Mouse (Mus musculus) thymus, adult 2 months (tissue): ENCODE measurements around the gene Dnaaf1. TPM values are rescaled to one million over a fixed set of nuclear protein-coding genes. Genes with fewer than 3 reads are reported as not detected.

ENCODE experiments used
- DNase-seq: peaks from one replicate; pipeline ENCODE4 v3.0.0; 2021
- H3K27ac ChIP-seq: fragments of 200-500 bp; 2 replicates; pipeline ENCODE4 v1.5.1; 2012; ENCODE audit warnings: low read length, control low read depth; ENCODE audit not compliant: control insufficient read depth, insufficient read depth
- H3K27me3 ChIP-seq: fragments of 200-500 bp; 2 replicates; pipeline ENCODE4 v1.6.1; 2012; ENCODE audit warnings: mild to moderate bottlenecking, low read length, moderate library complexity, mixed read lengths; ENCODE audit not compliant: control insufficient read depth, insufficient read depth
- H3K36me3 ChIP-seq: fragments of 200-500 bp; 2 replicates; pipeline ENCODE4 v1.6.1; 2012; ENCODE audit warnings: mild to moderate bottlenecking, low read length, moderate library complexity; ENCODE audit not compliant: control insufficient read depth, insufficient read depth
- H3K4me1 ChIP-seq: fragments of 200-500 bp; replicated peaks from 2 replicates; pipeline ENCODE4 v1.6.1; 2012; ENCODE audit warnings: low read length; ENCODE audit not compliant: control insufficient read depth, insufficient read depth
- H3K4me3 ChIP-seq: fragments of 200-500 bp; 2 replicates; pipeline ENCODE4 v1.5.1; 2012; ENCODE audit warnings: mild to moderate bottlenecking, low read length, control low read depth, moderate library complexity; ENCODE audit not compliant: control insufficient read depth, insufficient read depth
- CTCF ChIP-seq: fragments of 200-500 bp; IDR thresholded peaks from 2 replicates; pipeline ENCODE4 v1.5.1; 2012; ENCODE audit warnings: mild to moderate bottlenecking, control low read depth, low read length, moderate library complexity, borderline replicate concordance; ENCODE audit not compliant: control insufficient read depth, poor library complexity, insufficient read depth; ENCODE audit errors: extremely low read depth
- POLR2A ChIP-seq: fragments of 200-500 bp; IDR thresholded peaks from 2 replicates; pipeline ENCODE4 v1.6.1; 2012; ENCODE audit warnings: mild to moderate bottlenecking, low read length, control low read depth, moderate library complexity; ENCODE audit not compliant: control insufficient read depth, poor library complexity, insufficient read depth; ENCODE audit errors: extremely low read depth
- WGBS: fragments of 180-500 bp; shearing (Covaris S2); methylation state at CpG from one replicate; pipeline ENCODE4 v1.1.7; 2018; 5-methylcytosine and 5-hydroxymethylcytosine counted together
- polyA plus RNA-seq: library from polyadenylated mRNA; depleted of rRNA; stranded (reverse); fragments of >200 nt; gene quantifications from 2 replicates; pipeline ENCODE4 v1.2.3, GENCODE M21; 2012

Dnaaf1 gene
- polyA plus RNA-seq, 1 experiment: 0.90 TPM

- Histone ChIP-seq H3K4me1 (no peaks in the 10 kb centered on the region), H3K4me3 (no peak within 1 kb of the TSS), H3K27me3 (no peaks in the 10 kb centered on the region), H3K36me3 (no peaks in the 10 kb centered on the region), H3K27ac (no peak within 1 kb of the TSS)
- 85% methylated on average over 26 of the region's 26 CpGs for WGBS
- no peak for DNase-seq
- TF ChIP-seq POLR2A (no peak), CTCF (no peak)
Measured at GRCm38 (mm10) chr8:119612471-119612870, 37.4 kb downstream of the Dnaaf1 start, which contains the start of gene Adad2. Gene Adad2 (plus strand): TSS chr8:119612747.

- no peak overlapping the region for H3K27ac ChIP-seq
- H3K27me3 ChIP-seq: no peaks in the 10 kb centered on the region
- 87% methylated on average over 14 of the region's 14 CpGs for WGBS
- H3K36me3 ChIP-seq: no peaks in the 10 kb centered on the region
- no peaks in the 10 kb centered on the region for H3K4me1 ChIP-seq
- no peak overlapping the region for H3K4me3 ChIP-seq
- TF ChIP-seq POLR2A (no peak), CTCF (no peak)
- DNase-seq: no peak
Measured at GRCm38 (mm10) chr8:119615096-119615495, 40.1 kb downstream of the Dnaaf1 start.

- no peak for TF ChIP-seq POLR2A
- no peak for TF ChIP-seq CTCF
- H3K27me3 ChIP-seq: no peaks in the 10 kb centered on the region
- H3K27ac ChIP-seq: no peak overlapping the region
- H3K4me1 ChIP-seq: no peaks in the 10 kb centered on the region
- no peak overlapping the region for H3K4me3 ChIP-seq
- WGBS: 89% methylated on average over 7 of the region's 7 CpGs
- H3K36me3 ChIP-seq: no peaks in the 10 kb centered on the region
- no peak for DNase-seq
Measured at GRCm38 (mm10) chr8:119616358-119616757, 41.3 kb downstream of the Dnaaf1 start.

- Histone ChIP-seq H3K27me3 (no peaks in the 10 kb centered on the region), H3K4me1 (no peaks in the 10 kb centered on the region), H3K36me3 (no peaks in the 10 kb centered on the region), H3K4me3 (no peak overlapping the region), H3K27ac (no peak overlapping the region)
- WGBS: 94% methylated on average over 4 of the region's 4 CpGs
- DNase-seq: no peak
- TF ChIP-seq POLR2A (no peak), CTCF (no peak)
Measured at GRCm38 (mm10) chr8:119616811-119617210, 41.8 kb downstream of the Dnaaf1 start.

- no peak for DNase-seq
- no peak for TF ChIP-seq CTCF
- no peak for TF ChIP-seq POLR2A
- H3K27me3 ChIP-seq: no peaks in the 10 kb centered on the region
- H3K4me3 ChIP-seq: no peak overlapping the region
- 91% methylated on average over 5 of the region's 5 CpGs for WGBS
- no peaks in the 10 kb centered on the region for H3K4me1 ChIP-seq
- H3K36me3 ChIP-seq: no peaks in the 10 kb centered on the region
- H3K27ac ChIP-seq: no peak overlapping the region
Measured at GRCm38 (mm10) chr8:119617586-119617985, 42.6 kb downstream of the Dnaaf1 start.

- Histone ChIP-seq H3K27me3 (no peaks in the 10 kb centered on the region), H3K4me3 (no peak overlapping the region), H3K4me1 (no peaks in the 10 kb centered on the region), H3K27ac (no peak overlapping the region), H3K36me3 (no peaks in the 10 kb centered on the region)
- WGBS: 77% methylated on average over 5 of the region's 5 CpGs
- TF ChIP-seq POLR2A (no peak), CTCF (no peak)
- no peak for DNase-seq
Measured at GRCm38 (mm10) chr8:119618887-119619286, 43.9 kb downstream of the Dnaaf1 start.

GRCm38 (mm10) chr8:119620116-119620840 lies 45.2 kb downstream of the Dnaaf1 start:
- TF ChIP-seq CTCF (no peak), POLR2A (no peak)
- Histone ChIP-seq H3K4me3 (no peak overlapping the region), H3K4me1 (no peaks in the 10 kb centered on the region), H3K36me3 (no peaks in the 10 kb centered on the region), H3K27me3 (no peaks in the 10 kb centered on the region), H3K27ac (no peak overlapping the region)
- 82% methylated on average over 6 of the region's 6 CpGs for WGBS
- DNase-seq: no peak
